Mouse (Mus musculus): Measurements from ENCODE around the gene Pdzd2. TPM values are rescaled to one million over a fixed set of nuclear protein-coding genes. Genes with fewer than 3 reads are reported as not detected.

Gene Pdzd2
- polyA plus RNA-seq, 1 experiment from 2014 or later, result 29.0 TPM

DNA sequence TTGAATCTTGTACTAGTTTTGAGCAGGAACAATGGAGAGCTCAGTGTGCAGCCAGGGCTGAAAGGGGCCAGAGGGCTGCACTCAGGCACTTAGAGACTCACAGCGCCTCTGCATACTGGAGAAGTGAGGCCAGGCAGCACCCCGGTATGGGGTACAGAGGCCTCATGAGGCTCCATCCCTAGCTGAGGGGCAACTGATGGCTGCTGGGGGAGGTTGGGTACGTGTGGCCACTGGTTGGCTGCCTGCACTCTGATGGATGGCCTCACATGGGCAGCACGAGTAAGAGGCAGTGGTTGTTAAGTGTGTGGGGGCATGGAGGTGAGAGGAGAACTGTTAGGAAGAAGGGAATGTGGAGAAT, 398.3 kb downstream of the Pdzd2 start:
- 59% methylated on average over 4 of the region's 4 CpGs for WGBS
- Histone ChIP-seq H3K4me3 (ENCODE audit: low read length) (no peak overlapping the region), H3K9ac (replicated peaks; ENCODE audit: low read length) (no peak overlapping the region), H3K27ac (ENCODE audit: low read length) (no peak overlapping the region), H3K4me2 (replicated peaks; ENCODE audit: low read depth, low read length) (no peak overlapping the region), H3K4me1 (ENCODE audit: insufficient read depth, low read length) (peaks cover 7% of the 10 kb centered on the region; the same call in 1 of the 2 replicates), H3K36me3 (ENCODE audit: insufficient read depth, low read length) (peaks cover 12% of the 10 kb centered on the region; the same call in 1 of the 2 replicates), H3K27me3 (ENCODE audit: insufficient read depth, low read length) (no peaks in the 10 kb centered on the region), H3K9me3 (ENCODE audit: low read length) (no peaks in the 10 kb centered on the region)
- no peak for ATAC-seq (ENCODE audit: low FRiP score, low TSS enrichment)

DNA sequence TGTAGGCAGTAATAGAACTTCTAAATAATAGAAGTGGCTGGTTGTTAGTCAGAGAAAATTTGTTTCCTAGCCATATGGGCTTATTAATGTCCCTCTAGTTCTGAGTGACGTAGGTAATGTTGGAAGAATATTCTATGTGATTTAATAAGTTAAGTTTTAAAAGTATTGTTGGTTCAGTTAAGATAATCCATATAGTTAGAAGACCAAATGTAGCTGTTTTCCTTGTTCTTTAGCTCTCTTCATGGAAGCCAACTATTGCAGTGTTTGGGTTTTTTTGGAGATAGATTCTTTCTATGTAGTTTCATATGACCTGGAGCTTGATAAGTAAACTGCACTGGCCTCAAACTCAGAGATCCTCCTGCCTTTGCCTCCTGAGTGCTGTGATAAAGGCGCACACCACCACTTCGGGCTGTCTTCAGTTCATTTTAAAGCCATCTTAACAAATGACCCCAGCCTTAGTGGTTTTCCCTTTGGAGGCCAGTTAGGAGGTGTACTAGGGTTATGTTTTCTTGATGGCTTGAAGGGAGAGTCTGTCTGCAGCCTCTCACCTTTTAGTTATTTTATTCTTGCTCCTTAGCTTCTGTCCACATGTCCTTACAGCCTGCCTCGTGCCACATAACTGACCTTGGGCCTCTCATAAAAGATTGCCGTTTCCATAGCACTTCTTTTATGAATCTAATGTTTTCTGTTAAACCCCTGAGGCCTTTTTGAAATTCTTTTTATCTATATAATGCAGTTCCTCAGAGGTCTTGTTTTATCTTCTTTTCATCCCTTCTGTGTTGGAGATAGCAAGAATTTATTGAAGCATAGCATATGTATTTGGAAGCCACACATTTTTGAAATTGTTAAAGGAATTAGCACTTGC, 399.0 kb downstream of the Pdzd2 start:
- no peak overlapping the region for H3K4me3 ChIP-seq (ENCODE audit: low read length)
- H3K4me2 ChIP-seq (replicated peaks; ENCODE audit: low read depth, low read length), result no peak overlapping the region
- H3K36me3 ChIP-seq (ENCODE audit: insufficient read depth, low read length), result peaks cover 12% of the 10 kb centered on the region; the same call in 1 of the 2 replicates
- no peak for ATAC-seq (ENCODE audit: low FRiP score, low TSS enrichment)
- no peaks in the 10 kb centered on the region for H3K9me3 ChIP-seq (ENCODE audit: low read length)
- H3K9ac ChIP-seq (replicated peaks; ENCODE audit: low read length), result no peak overlapping the region
- H3K27ac ChIP-seq (ENCODE audit: low read length), result no peak overlapping the region
- H3K4me1 ChIP-seq (ENCODE audit: insufficient read depth, low read length), result peaks cover 7% of the 10 kb centered on the region; the same call in 1 of the 2 replicates
- no peaks in the 10 kb centered on the region for H3K27me3 ChIP-seq (ENCODE audit: insufficient read depth, low read length)
- WGBS, result 73% methylated on average over 5 of the region's 5 CpGs

DNA sequence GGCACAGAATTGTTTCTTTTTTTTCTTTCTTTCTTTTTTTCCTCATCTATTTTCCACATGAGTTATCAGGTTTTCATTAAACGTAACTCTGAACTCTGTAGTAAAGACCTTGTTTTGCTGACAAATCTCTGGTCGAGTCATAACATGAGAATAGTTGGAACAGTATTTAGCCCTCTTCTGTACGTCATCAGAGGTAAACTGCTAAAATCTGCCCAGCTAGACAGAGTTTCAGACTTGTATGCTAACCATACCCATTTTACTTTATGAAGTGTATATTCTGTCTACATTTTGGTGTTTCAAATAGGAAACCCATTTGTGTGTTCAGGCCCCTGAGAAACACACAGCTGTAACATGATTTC, 402.0 kb downstream of the Pdzd2 start:
- Histone ChIP-seq H3K36me3 (ENCODE audit: insufficient read depth, low read length) (0 out of 2 replicates have a peak, but pooled peaks cover 8% of the 10 kb centered on the region), H3K9ac (replicated peaks; ENCODE audit: low read length) (no peak overlapping the region), H3K9me3 (ENCODE audit: low read length) (no peaks in the 10 kb centered on the region), H3K27me3 (ENCODE audit: insufficient read depth, low read length) (no peaks in the 10 kb centered on the region), H3K27ac (ENCODE audit: low read length) (no peak overlapping the region), H3K4me2 (replicated peaks; ENCODE audit: low read depth, low read length) (no peak overlapping the region), H3K4me3 (ENCODE audit: low read length) (no peak overlapping the region), H3K4me1 (ENCODE audit: insufficient read depth, low read length) (peaks cover 7% of the 10 kb centered on the region; the same call in 1 of the 2 replicates)
- 69% methylated on average over 3 of the region's 3 CpGs for WGBS
- no peak for ATAC-seq (ENCODE audit: low FRiP score, low TSS enrichment)

- no peak for ATAC-seq (ENCODE audit: low FRiP score, low TSS enrichment)
- Histone ChIP-seq H3K27me3 (ENCODE audit: insufficient read depth, low read length) (no peaks in the 10 kb centered on the region), H3K4me2 (replicated peaks; ENCODE audit: low read depth, low read length) (no peak overlapping the region), H3K4me3 (ENCODE audit: low read length) (no peak overlapping the region), H3K9me3 (ENCODE audit: low read length) (no peaks in the 10 kb centered on the region), H3K36me3 (ENCODE audit: insufficient read depth, low read length) (0 out of 2 replicates have a peak, but pooled peaks cover 5% of the 10 kb centered on the region), H3K27ac (ENCODE audit: low read length) (no peak overlapping the region), H3K4me1 (ENCODE audit: insufficient read depth, low read length) (peaks cover 7% of the 10 kb centered on the region; the same call in 1 of the 2 replicates), H3K9ac (replicated peaks; ENCODE audit: low read length) (no peak overlapping the region)
- WGBS, result 81% methylated on average over 4 of the region's 4 CpGs
Measured at GRCm38 (mm10) chr15:12337030-12337778, 402.5 kb downstream of the Pdzd2 start.

DNA sequence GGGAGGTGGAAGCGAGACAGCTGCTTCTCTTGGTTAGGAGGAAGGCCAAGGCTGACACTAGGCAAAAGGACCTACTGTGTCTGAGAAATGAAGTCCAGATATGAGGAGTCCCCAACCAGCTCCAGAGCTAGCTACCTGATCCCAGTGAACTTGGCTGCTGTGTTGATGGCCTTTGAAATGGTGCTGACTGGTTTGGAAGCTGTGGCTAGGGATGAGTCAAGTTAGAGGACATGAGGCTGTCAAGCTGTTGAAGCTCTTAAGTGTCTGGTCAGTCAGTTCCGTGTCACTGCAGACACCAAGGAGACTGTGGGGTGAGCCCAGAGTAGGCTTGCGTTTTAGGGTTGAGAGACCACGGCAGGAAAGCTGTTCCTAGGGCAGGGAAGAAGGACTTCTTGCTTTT, 405.3 kb downstream of the Pdzd2 start:
- no peak overlapping the region for H3K9ac ChIP-seq (replicated peaks; ENCODE audit: low read length)
- no peak overlapping the region for H3K4me2 ChIP-seq (replicated peaks; ENCODE audit: low read depth, low read length)
- WGBS, result 66% methylated on average over 4 of the region's 4 CpGs
- no peak overlapping the region for H3K4me3 ChIP-seq (ENCODE audit: low read length)
- H3K9me3 ChIP-seq (ENCODE audit: low read length), result no peaks in the 10 kb centered on the region
- peaks cover 11% of the 10 kb centered on the region; the same call in 1 of the 2 replicates for H3K4me1 ChIP-seq (ENCODE audit: insufficient read depth, low read length)
- H3K36me3 ChIP-seq (ENCODE audit: insufficient read depth, low read length), result no peaks in the 10 kb centered on the region
- no peaks in the 10 kb centered on the region for H3K27me3 ChIP-seq (ENCODE audit: insufficient read depth, low read length)
- no peak overlapping the region for H3K27ac ChIP-seq (ENCODE audit: low read length)
- ATAC-seq (ENCODE audit: low FRiP score, low TSS enrichment), result no peak

DNA sequence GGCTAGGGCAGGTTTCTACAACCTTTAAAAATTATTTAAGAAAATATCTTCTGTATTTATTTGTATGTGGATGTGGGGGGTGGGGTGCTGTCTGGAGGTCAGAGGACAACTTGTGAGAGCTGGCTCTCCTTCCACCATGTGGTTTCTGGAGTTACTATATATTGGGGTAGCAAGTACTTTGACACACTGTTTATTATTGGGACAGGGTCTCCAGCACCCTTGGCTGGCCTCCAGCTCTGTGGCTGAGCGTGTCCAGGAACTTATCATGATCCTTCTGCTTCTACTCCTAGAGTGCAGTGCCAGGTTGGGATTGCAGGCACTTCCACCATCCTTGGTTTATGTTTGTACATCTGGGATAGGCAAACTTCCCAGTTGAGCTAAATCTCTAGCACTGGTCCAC, 408.4 kb downstream of the Pdzd2 start:
- H3K27me3 ChIP-seq (ENCODE audit: insufficient read depth, low read length), result no peaks in the 10 kb centered on the region
- ATAC-seq (ENCODE audit: low FRiP score, low TSS enrichment), result no peak
- H3K4me1 ChIP-seq (ENCODE audit: insufficient read depth, low read length), result peaks cover 5% of the 10 kb centered on the region; the same call in 1 of the 2 replicates
- no peak overlapping the region for H3K4me3 ChIP-seq (ENCODE audit: low read length)
- H3K36me3 ChIP-seq (ENCODE audit: insufficient read depth, low read length), result no peaks in the 10 kb centered on the region; the same call in 1 of the 2 replicates
- no peaks in the 10 kb centered on the region for H3K9me3 ChIP-seq (ENCODE audit: low read length)
- no peak overlapping the region for H3K9ac ChIP-seq (replicated peaks; ENCODE audit: low read length)
- no peak overlapping the region for H3K4me2 ChIP-seq (replicated peaks; ENCODE audit: low read depth, low read length)
- 55% methylated on average over 1 of the region's 1 CpGs for WGBS
- no peak overlapping the region for H3K27ac ChIP-seq (ENCODE audit: low read length)

DNA sequence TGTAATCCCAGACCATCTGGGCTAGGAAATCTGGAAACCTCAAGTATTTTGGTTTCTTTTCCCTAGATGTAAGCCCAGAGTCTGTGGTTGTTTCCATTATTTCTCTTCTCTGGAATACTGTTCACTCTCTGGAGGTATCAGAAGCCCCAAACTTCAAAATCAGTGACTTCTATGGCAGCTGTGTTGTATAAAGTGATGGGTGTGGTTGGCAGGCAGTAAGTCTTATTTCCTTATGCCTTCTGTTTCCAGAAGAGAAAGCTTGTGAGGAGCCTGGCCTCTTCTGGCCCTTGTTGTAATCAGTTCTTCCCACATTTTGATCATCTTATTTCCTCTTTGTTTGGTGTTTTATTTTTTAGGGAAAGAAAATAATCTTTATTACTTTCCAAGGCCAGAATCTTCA, 408.8 kb downstream of the Pdzd2 start:
- Histone ChIP-seq H3K27me3 (ENCODE audit: insufficient read depth, low read length) (no peaks in the 10 kb centered on the region), H3K4me3 (ENCODE audit: low read length) (no peak overlapping the region), H3K4me2 (replicated peaks; ENCODE audit: low read depth, low read length) (no peak overlapping the region), H3K27ac (ENCODE audit: low read length) (no peak overlapping the region), H3K36me3 (ENCODE audit: insufficient read depth, low read length) (no peaks in the 10 kb centered on the region; the same call in 1 of the 2 replicates), H3K9ac (replicated peaks; ENCODE audit: low read length) (no peak overlapping the region), H3K9me3 (ENCODE audit: low read length) (no peaks in the 10 kb centered on the region), H3K4me1 (ENCODE audit: insufficient read depth, low read length) (peaks cover 9% of the 10 kb centered on the region; the same call in 1 of the 2 replicates)
- ATAC-seq (ENCODE audit: low FRiP score, low TSS enrichment), result no peak

DNA sequence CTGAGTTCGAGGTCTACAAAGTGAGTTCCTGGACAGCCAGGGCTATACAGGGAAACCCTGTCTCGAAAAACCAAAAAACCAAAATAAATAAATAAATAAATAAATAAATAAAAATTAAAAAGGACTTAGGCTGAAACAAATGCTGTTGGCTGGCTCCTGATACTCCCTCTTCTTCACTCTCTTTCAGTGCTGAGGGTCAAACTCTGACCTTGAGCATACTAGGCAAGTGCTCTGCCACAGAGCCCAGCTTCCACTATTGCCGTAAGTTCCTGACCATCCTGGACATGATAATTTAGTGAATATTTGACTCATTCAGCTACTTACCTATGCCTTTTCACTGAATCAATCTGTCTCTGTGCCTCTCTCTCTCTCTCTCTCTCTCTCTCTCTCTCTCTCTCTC, 409.3 kb downstream of the Pdzd2 start:
- no peak overlapping the region for H3K4me3 ChIP-seq (ENCODE audit: low read length)
- peaks cover 12% of the 10 kb centered on the region; the same call in 1 of the 2 replicates for H3K4me1 ChIP-seq (ENCODE audit: insufficient read depth, low read length)
- no peak overlapping the region for H3K9ac ChIP-seq (replicated peaks; ENCODE audit: low read length)
- H3K9me3 ChIP-seq (ENCODE audit: low read length), result no peaks in the 10 kb centered on the region
- H3K27ac ChIP-seq (ENCODE audit: low read length), result no peak overlapping the region
- H3K36me3 ChIP-seq (ENCODE audit: insufficient read depth, low read length), result no peaks in the 10 kb centered on the region; the same call in 1 of the 2 replicates
- H3K4me2 ChIP-seq (replicated peaks; ENCODE audit: low read depth, low read length), result no peak overlapping the region
- no peaks in the 10 kb centered on the region for H3K27me3 ChIP-seq (ENCODE audit: insufficient read depth, low read length)
- no peak for ATAC-seq (ENCODE audit: low FRiP score, low TSS enrichment)
- WGBS, result 85% methylated on average over 3 of the region's 3 CpGs

- H3K27ac ChIP-seq (ENCODE audit: low read length), result no peak overlapping the region
- 0 out of 2 replicates have a peak, but pooled peaks cover 2% of the 10 kb centered on the region for H3K27me3 ChIP-seq (ENCODE audit: insufficient read depth, low read length)
- H3K9me3 ChIP-seq (ENCODE audit: low read length), result no peaks in the 10 kb centered on the region
- H3K4me2 ChIP-seq (replicated peaks; ENCODE audit: low read depth, low read length), result no peak overlapping the region
- H3K4me1 ChIP-seq (ENCODE audit: insufficient read depth, low read length), result peaks cover 30% of the 10 kb centered on the region
- no peak overlapping the region for H3K9ac ChIP-seq (replicated peaks; ENCODE audit: low read length)
- H3K4me3 ChIP-seq (ENCODE audit: low read length), result no peak overlapping the region
- H3K36me3 ChIP-seq (ENCODE audit: insufficient read depth, low read length), result no peaks in the 10 kb centered on the region; the same call in 1 of the 2 replicates
- WGBS, result 78% methylated on average over 1 of the region's 1 CpGs
- ATAC-seq (ENCODE audit: low FRiP score, low TSS enrichment), result no peak
Measured at GRCm38 (mm10) chr15:12324326-12324725, 415.4 kb downstream of the Pdzd2 start.

All from kidney, embryonic 16.5 days (tissue).